Mouse (Mus musculus) cerebellum, adult 2 months (tissue): Measurements from ENCODE around the gene Apaf1. TPM values are rescaled to one million over a fixed set of nuclear protein-coding genes. Genes with fewer than 3 reads are reported as not detected.

Experiments used
- DNase-seq, 2 experiments: peaks; one replicate each; pipeline ENCODE4 v3.0.0; 2021
- H3K27ac ChIP-seq: fragments of 200-500 bp; 2 replicates; pipeline ENCODE4 v1.5.1; 2012; ENCODE audit warnings: low read length, control low read depth, inconsistent platforms; ENCODE audit not compliant: insufficient read depth
- H3K27me3 ChIP-seq: fragments of 200-500 bp; 2 replicates; pipeline ENCODE4 v1.6.1; 2012; ENCODE audit warnings: inconsistent platforms, mild to moderate bottlenecking, low read length, moderate library complexity; ENCODE audit not compliant: control insufficient read depth, insufficient read depth
- H3K4me1 ChIP-seq: fragments of 200-500 bp; 2 replicates; pipeline ENCODE4 v1.6.1; 2011; ENCODE audit warnings: low read length; ENCODE audit not compliant: control insufficient read depth, insufficient read depth
- H3K4me3 ChIP-seq: fragments of 200-500 bp; replicated peaks from 2 replicates; pipeline ENCODE3; 2011; ENCODE audit warnings: mild to moderate bottlenecking, low read depth, low read length, control low read depth; ENCODE audit not compliant: insufficient read depth
- CTCF ChIP-seq: fragments of 200-500 bp; IDR thresholded peaks from 2 replicates; pipeline ENCODE4 v1.5.1; 2011; ENCODE audit warnings: low read depth, mild to moderate bottlenecking, control low read depth, low read length, moderate library complexity, borderline replicate concordance; ENCODE audit not compliant: insufficient read depth
- POLR2A ChIP-seq: fragments of 200-500 bp; IDR thresholded peaks from 2 replicates; pipeline ENCODE4 v1.6.1; 2011; ENCODE audit warnings: low read length, control low read depth, borderline replicate concordance; ENCODE audit not compliant: insufficient read depth
- WGBS: fragments of 180-500 bp; shearing (Covaris S2); methylation state at CpG from one replicate; pipeline ENCODE4 v1.1.7; 2018; 5-methylcytosine and 5-hydroxymethylcytosine counted together
- polyA plus RNA-seq: library from polyadenylated mRNA; depleted of rRNA; stranded (reverse); fragments of >200 nt; gene quantifications from 2 replicates; pipeline ENCODE4 v1.2.3, GENCODE M21; 2012

Gene Apaf1
- polyA plus RNA-seq, 1 experiment: 6.5 TPM

- no peak overlapping the region for H3K27ac ChIP-seq
- H3K4me1 ChIP-seq: no peaks in the 10 kb centered on the region
- H3K4me3 ChIP-seq: no peak overlapping the region
- no peaks in the 10 kb centered on the region for H3K27me3 ChIP-seq
- DNase-seq: no peak
- TF ChIP-seq POLR2A (no peak), CTCF (no peak)
- 89% methylated on average over 5 of the region's 5 CpGs for WGBS
Measured at GRCm38 (mm10) chr10:90993869-90994268, 88.7 kb downstream of the Apaf1 start.

GRCm38 (mm10) chr10:90992237-90992636, 90.3 kb downstream of the Apaf1 start:
- no peaks in the 10 kb centered on the region for H3K4me1 ChIP-seq
- DNase-seq: no peak
- TF ChIP-seq CTCF (no peak), POLR2A (no peak)
- H3K27me3 ChIP-seq: no peaks in the 10 kb centered on the region
- no peak overlapping the region for H3K4me3 ChIP-seq
- WGBS: 86% methylated on average over 6 of the region's 6 CpGs
- H3K27ac ChIP-seq: no peak overlapping the region

- Histone ChIP-seq H3K4me3 (no peak overlapping the region), H3K27ac (no peak overlapping the region), H3K27me3 (no peaks in the 10 kb centered on the region), H3K4me1 (no peaks in the 10 kb centered on the region)
- WGBS: 86% methylated on average over 6 of the region's 6 CpGs
- no peak for DNase-seq
- TF ChIP-seq CTCF: no peak
- TF ChIP-seq POLR2A: no peak
Measured at GRCm38 (mm10) chr10:90990340-90990739, 92.2 kb downstream of the Apaf1 start.

- DNase-seq: peak in 1 of 2 experiments; percentile 63
- no peak overlapping the region for H3K27ac ChIP-seq
- H3K4me1 ChIP-seq: peaks cover 3% of the 10 kb centered on the region; the same call in 1 of the 2 replicates
- no peak for TF ChIP-seq POLR2A
- no peak overlapping the region for H3K4me3 ChIP-seq
- no peaks in the 10 kb centered on the region for H3K27me3 ChIP-seq
- WGBS: 25% methylated on average over 8 of the region's 8 CpGs
Measured at GRCm38 (mm10) chr10:90983046-90983445, 99.5 kb downstream of the Apaf1 start.

- TF ChIP-seq POLR2A (no peak), CTCF (no peak)
- no peaks in the 10 kb centered on the region for H3K27me3 ChIP-seq
- peaks cover 3% of the 10 kb centered on the region; the same call in 1 of the 2 replicates for H3K4me1 ChIP-seq
- no peak overlapping the region for H3K27ac ChIP-seq
- no peak for DNase-seq
- 99% methylated on average over 4 of the region's 4 CpGs for WGBS
- H3K4me3 ChIP-seq: no peak overlapping the region
Measured at GRCm38 (mm10) chr10:90981811-90982210, 100.8 kb downstream of the Apaf1 start.

GRCm38 (mm10) chr10:90974491-90974890, 108.1 kb downstream of the Apaf1 start:
- no peaks in the 10 kb centered on the region for H3K27me3 ChIP-seq
- H3K4me3 ChIP-seq: no peak overlapping the region
- 83% methylated on average over 6 of the region's 6 CpGs for WGBS
- no peak for DNase-seq
- no peaks in the 10 kb centered on the region for H3K4me1 ChIP-seq
- TF ChIP-seq POLR2A (no peak), CTCF (no peak)
- H3K27ac ChIP-seq: no peak overlapping the region

GRCm38 (mm10) chr10:90974084-90974483, 108.5 kb downstream of the Apaf1 start:
- Histone ChIP-seq H3K4me3 (no peak overlapping the region), H3K27me3 (no peaks in the 10 kb centered on the region), H3K4me1 (0 out of 2 replicates have a peak, but pooled peaks cover 2% of the 10 kb centered on the region), H3K27ac (no peak overlapping the region)
- no peak for DNase-seq
- 84% methylated on average over 2 of the region's 2 CpGs for WGBS
- TF ChIP-seq POLR2A (no peak), CTCF (no peak)

GRCm38 (mm10) chr10:90970560-90970959, 112.0 kb downstream of the Apaf1 start:
- H3K4me3 ChIP-seq: no peak overlapping the region
- TF ChIP-seq CTCF: no peak
- no peak for TF ChIP-seq POLR2A
- WGBS: 81% methylated on average over 4 of the region's 4 CpGs
- H3K4me1 ChIP-seq: peaks cover 20% of the 10 kb centered on the region
- no peaks in the 10 kb centered on the region for H3K27me3 ChIP-seq
- no peak for DNase-seq
- no peak overlapping the region for H3K27ac ChIP-seq
